Mouse (Mus musculus) spleen, adult 2 months (tissue): ENCODE measurements at regions not wholly inside any gene's neighbourhood (a gene's known extent, or its start where the extent isn't known, plus 50 kb on each side); places are given as distances from the start of the nearest gene placed in this dataset.

Experiments
- DNase-seq, 2 experiments: peaks; one replicate each; pipeline versions ENCODE4 v3.0.0 to v3.0.0-alpha.2; 2012 to 2021; ENCODE audit warnings: low spot score in 2 of 2, low read depth in 1 of 2
- H3K27ac ChIP-seq: fragments of 200-500 bp; 2 replicates; pipeline ENCODE4 v1.5.1; 2012; ENCODE audit warnings: low read length, inconsistent platforms; ENCODE audit not compliant: insufficient read depth
- H3K27me3 ChIP-seq: fragments of 200-500 bp; 2 replicates; pipeline ENCODE4 v1.6.1; 2012; ENCODE audit warnings: mild to moderate bottlenecking, moderate library complexity, low read length, inconsistent platforms; ENCODE audit not compliant: control insufficient read depth, insufficient read depth
- H3K36me3 ChIP-seq: fragments of 200-500 bp; 2 replicates; pipeline ENCODE4 v1.6.1; 2012; ENCODE audit warnings: mild to moderate bottlenecking, low read length, inconsistent platforms; ENCODE audit not compliant: control insufficient read depth, insufficient read depth
- H3K4me1 ChIP-seq: fragments of 200-500 bp; 2 replicates; pipeline ENCODE4 v1.6.1; 2011; ENCODE audit warnings: inconsistent platforms; ENCODE audit not compliant: control insufficient read depth, insufficient read depth, insufficient read length
- H3K4me3 ChIP-seq: fragments of 200-500 bp; 2 replicates; pipeline ENCODE4 v1.5.1; 2011; ENCODE audit warnings: mild to moderate bottlenecking, inconsistent platforms; ENCODE audit not compliant: insufficient read depth, insufficient read length; ENCODE audit errors: extremely low read depth
- CTCF ChIP-seq: fragments of 200-500 bp; IDR thresholded peaks from 2 replicates; pipeline ENCODE4 v1.5.1; 2011; ENCODE audit warnings: mild to moderate bottlenecking, inconsistent platforms; ENCODE audit not compliant: insufficient read depth, insufficient read length, insufficient replicate concordance; ENCODE audit errors: extremely low read depth
- POLR2A ChIP-seq: fragments of 200-500 bp; IDR thresholded peaks from 2 replicates; pipeline ENCODE4 v1.6.1; 2011; ENCODE audit warnings: low read depth, low read length, inconsistent platforms
- WGBS: fragments of 180-500 bp; shearing (Covaris S2); methylation state at CpG from one replicate; pipeline ENCODE4 v1.1.7; 2018; 5-methylcytosine and 5-hydroxymethylcytosine counted together

DNA sequence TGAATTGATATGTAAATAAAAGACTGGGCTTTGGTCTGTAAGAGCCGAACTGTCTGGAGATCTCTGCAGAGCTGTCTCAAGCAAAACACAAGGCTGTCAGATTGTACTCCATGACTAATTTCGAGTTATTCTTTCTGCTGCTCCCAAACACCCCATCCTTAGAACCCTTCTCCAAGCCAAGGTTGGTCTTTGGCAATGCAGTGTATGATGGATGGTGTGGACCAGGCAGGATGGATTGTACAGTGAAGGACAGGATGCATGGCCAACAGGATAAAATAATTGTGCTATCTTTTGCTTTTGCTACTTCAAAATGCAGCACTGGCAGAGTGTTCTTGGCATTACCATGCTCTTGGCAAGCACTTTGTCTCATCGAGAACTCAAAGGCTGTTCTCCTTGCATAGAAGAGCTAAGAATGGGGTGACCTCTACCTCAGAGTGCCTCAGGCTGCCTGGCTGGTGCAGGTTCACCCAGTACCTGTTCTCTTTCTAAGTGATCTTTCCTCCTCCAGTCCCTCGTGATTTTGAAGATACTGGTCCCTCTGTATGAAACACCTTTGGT is 88.4 kb upstream of the Cpeb4 start:
- 89% methylated on average over 4 of the region's 4 CpGs for WGBS
- no peak overlapping the region for H3K4me3 ChIP-seq
- no peak overlapping the region for H3K27ac ChIP-seq
- H3K4me1 ChIP-seq: no peaks in the 10 kb centered on the region
- TF ChIP-seq POLR2A (no peak), CTCF (no peak)
- no peaks in the 10 kb centered on the region for H3K36me3 ChIP-seq
- no peak for DNase-seq
- no peaks in the 10 kb centered on the region for H3K27me3 ChIP-seq

- no peak overlapping the region for H3K27ac ChIP-seq
- no peaks in the 10 kb centered on the region for H3K4me1 ChIP-seq
- no peaks in the 10 kb centered on the region for H3K27me3 ChIP-seq
- WGBS: 89% methylated on average over 6 of the region's 6 CpGs
- DNase-seq: no peak
- no peak overlapping the region for H3K4me3 ChIP-seq
- no peak for TF ChIP-seq POLR2A
- TF ChIP-seq CTCF: no peak
- H3K36me3 ChIP-seq: no peaks in the 10 kb centered on the region
Observed at GRCm38 (mm10) chr11:31784332-31784901, 87.6 kb upstream of the Cpeb4 start.

DNA sequence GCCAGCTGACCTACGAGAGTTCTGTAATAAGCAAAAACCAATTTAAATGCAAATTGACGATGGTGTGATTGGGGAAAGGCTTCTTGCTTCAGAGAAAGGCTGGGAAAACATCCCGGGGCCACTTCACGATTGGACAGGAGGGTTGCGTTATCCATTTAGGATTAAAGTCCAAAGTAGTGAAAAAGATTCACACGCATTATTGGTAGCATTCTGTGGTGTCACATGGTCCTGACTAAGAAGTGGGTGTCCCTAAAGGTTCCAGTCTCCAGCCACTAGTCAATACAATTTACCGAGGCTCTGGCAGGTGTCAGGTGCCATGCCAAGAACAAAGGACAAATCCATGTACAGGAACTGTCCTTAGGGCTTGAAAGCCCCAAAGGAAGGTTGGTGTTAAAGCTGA is 86.9 kb upstream of the Cpeb4 start:
- no peak for DNase-seq
- H3K27ac ChIP-seq: no peak overlapping the region
- H3K4me1 ChIP-seq: no peaks in the 10 kb centered on the region
- no peaks in the 10 kb centered on the region for H3K36me3 ChIP-seq
- no peak overlapping the region for H3K4me3 ChIP-seq
- 91% methylated on average over 7 of the region's 7 CpGs for WGBS
- no peak for TF ChIP-seq CTCF
- no peak for TF ChIP-seq POLR2A
- H3K27me3 ChIP-seq: no peaks in the 10 kb centered on the region

GRCm38 (mm10) chr11:31787376-31787775 is 84.6 kb upstream of the Cpeb4 start:
- DNase-seq: no peak
- no peak overlapping the region for H3K4me3 ChIP-seq
- H3K27ac ChIP-seq: no peak overlapping the region
- TF ChIP-seq CTCF: no peak
- TF ChIP-seq POLR2A: no peak
- 67% methylated on average over 2 of the region's 2 CpGs for WGBS
- H3K36me3 ChIP-seq: no peaks in the 10 kb centered on the region
- H3K4me1 ChIP-seq: no peaks in the 10 kb centered on the region
- H3K27me3 ChIP-seq: no peaks in the 10 kb centered on the region

DNA sequence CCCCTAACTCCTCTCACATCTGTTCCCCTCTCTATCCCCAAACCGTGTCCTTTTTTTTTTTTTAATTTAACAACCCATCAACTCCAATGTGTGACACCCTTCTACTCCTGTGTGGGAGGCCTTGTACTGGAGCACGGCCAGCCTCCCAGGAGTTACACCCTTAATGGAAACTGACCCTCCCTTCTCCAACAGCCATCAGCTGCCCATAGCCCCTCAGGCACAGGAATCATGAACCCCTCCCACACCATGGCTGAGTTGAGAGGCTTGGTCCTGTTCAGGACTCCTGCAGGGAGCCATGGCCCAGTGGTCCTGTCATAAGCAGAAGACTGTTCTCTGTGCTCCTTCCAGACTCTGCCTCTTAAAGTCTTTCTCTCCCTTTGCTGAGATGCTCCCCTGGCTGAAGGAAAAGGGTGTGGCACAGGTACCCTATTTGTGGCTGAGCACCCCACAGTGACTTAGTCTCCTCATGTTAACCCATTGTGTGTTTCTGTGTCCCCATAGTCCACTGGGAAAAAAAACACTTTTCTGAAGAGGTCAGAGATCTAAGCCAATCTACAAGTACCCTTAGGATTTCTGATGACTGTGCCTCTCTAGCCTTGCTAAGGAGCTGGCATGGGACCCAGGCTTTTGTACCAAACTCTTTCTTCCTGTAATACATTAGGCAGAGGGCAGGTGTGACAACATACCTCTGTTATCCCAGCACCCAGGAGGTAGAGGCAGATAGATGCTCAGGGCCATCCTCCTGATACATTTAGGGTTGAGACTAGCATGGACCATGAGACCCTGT is 83.9 kb upstream of the Cpeb4 start:
- Histone ChIP-seq H3K4me3 (no peak overlapping the region), H3K36me3 (no peaks in the 10 kb centered on the region), H3K4me1 (no peaks in the 10 kb centered on the region), H3K27me3 (no peaks in the 10 kb centered on the region), H3K27ac (no peak overlapping the region)
- DNase-seq: no peak
- WGBS: 55% methylated on average over 2 of the region's 2 CpGs
- TF ChIP-seq POLR2A (no peak), CTCF (no peak)

- DNase-seq: no peak
- Histone ChIP-seq H3K4me3 (no peak overlapping the region), H3K27ac (no peak overlapping the region), H3K27me3 (no peaks in the 10 kb centered on the region), H3K4me1 (no peaks in the 10 kb centered on the region), H3K36me3 (no peaks in the 10 kb centered on the region)
- 82% methylated on average over 3 of the region's 3 CpGs for WGBS
- TF ChIP-seq POLR2A (no peak), CTCF (no peak)
Observed at GRCm38 (mm10) chr11:31789967-31790366, 82.0 kb upstream of the Cpeb4 start.

GRCm38 (mm10) chr11:31791264-31791663 is 80.7 kb upstream of the Cpeb4 start:
- no peak for DNase-seq

More at GRCm38 (mm10) chr11:31791264-31791663, 80.7 kb upstream of the Cpeb4 start:
- WGBS: 89% methylated on average over 2 of the region's 2 CpGs
- TF ChIP-seq CTCF (no peak), POLR2A (no peak)
- Histone ChIP-seq H3K4me1 (no peaks in the 10 kb centered on the region), H3K36me3 (no peaks in the 10 kb centered on the region), H3K27me3 (no peaks in the 10 kb centered on the region), H3K27ac (no peak overlapping the region), H3K4me3 (no peak overlapping the region)
